Mouse (Mus musculus) neutrophil, adult 5-6 weeks (primary cell): Measurements from ENCODE around the gene Kmt2d. TPM values are rescaled to one million over a fixed set of nuclear protein-coding genes. Genes with fewer than 3 reads are reported as not detected.

Source experiments
- ATAC-seq: fragments of 151-379, 151-347 bp; 2 replicates; pipeline ENCODE4 v1.8.0; 2017; ENCODE audit warnings: mild to moderate bottlenecking, moderate TSS enrichment; ENCODE audit not compliant: insufficient number of reproducible peaks, poor library complexity, low FRiP score, severe bottlenecking; ENCODE audit errors: extremely low read depth
- total RNA-seq: library from RNA; stranded (forward); fragments of 200-1000 nt; gene quantifications from 2 replicates; pipeline ENCODE4 v1.2.3, GENCODE M21; 2017

Kmt2d gene
- total RNA-seq, 1 experiment from 2014 or later = 109 TPM

- ATAC-seq = no peak
Observed at GRCm38 (mm10) chr15:98864951-98865350, 6.1 kb downstream of the Kmt2d start.

- no peak for ATAC-seq
Observed at GRCm38 (mm10) chr15:98863451-98863958, 7.5 kb downstream of the Kmt2d start.

DNA sequence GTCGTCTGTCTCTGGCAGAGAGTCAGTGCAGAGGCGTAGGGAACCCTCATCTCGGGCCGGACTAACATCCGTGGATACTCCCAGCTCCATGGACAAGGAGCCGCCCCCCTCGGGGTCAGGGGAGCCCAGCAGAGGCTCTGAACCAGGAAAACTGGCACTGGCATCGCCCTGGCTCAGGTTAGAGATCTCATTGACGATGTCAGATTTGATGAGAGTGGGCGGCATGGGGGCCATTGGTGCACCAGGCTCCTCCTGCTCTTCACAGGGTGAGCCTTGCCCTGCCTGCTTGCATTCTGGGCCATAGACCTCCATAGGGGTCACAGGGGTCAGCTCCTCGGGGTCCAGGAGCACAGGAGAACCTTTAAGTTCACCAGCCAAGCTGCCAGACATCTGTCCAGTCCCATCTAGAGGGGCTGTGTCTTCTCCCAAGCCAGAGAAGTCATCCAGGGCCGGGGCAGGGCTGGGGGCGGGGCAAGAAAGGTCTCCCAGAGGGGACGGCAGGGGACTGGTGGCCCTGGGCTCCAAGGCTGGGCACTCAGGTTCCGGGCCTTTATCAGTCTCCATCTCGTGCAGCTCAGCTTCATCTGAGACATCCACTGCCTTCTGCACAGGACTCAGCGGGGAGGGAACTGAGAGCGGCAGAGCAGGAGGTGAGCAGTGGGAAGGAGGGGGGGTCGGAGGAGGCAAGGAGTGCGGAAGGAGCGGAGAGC, 9.1 kb downstream of the Kmt2d start:
- ATAC-seq = no peak

GRCm38 (mm10) chr15:98860921-98861320, 10.1 kb downstream of the Kmt2d start:
- no peak for ATAC-seq

DNA sequence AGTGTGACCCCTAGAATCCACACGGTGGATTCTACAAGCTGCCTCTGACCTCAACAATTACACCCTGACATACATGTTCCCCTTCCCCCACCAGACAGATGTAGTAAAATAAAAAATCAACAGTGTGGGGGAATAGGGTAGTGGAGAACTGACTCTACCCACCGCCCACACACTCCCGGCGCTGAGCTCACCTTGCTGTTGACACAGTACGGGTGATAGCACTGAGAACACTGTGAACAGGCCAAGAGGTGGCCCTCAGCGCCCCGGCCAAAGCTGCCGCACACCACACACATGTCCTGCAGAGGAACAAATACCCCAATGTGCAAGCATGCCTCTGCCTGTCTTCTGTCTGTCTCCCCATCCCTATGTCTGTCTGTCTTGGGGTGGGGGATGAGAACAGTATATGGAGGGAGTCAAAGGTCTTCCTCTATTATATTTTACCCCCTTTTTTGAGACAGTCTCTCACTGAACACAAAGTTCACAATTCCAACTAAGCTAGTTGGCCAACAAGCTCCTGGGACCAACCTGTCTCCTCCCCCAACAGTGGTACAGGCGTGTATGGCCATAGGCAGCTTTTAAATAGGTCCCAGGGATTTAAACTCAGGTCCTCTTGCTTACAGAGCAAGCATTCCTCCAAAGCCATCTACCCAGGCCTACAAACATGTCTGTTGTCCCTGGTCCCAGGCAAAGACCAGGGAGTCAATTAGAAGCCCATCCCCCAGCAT, 11.5 kb downstream of the Kmt2d start:
- ATAC-seq = no peak

DNA sequence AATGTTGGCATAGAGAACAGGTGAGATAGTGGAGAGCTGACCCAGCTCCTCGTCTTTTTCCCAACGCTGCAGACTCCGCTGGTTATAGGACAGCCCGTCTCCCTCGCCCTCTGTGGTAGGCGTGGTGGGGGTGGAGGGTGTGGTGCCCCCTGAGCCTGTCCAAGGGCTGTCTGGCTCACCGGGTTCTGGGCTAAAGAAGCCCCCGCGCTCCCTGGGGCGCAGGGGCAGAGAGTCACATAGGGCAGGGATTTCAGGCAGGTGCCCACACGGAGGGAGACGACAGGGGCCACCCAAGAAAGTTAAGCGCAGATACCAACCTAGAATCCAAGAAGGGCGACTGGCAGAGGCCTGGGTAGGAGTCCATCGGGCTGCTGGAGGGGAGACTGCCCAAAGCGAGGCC, 16.8 kb downstream of the Kmt2d start:
- ATAC-seq = no peak

DNA sequence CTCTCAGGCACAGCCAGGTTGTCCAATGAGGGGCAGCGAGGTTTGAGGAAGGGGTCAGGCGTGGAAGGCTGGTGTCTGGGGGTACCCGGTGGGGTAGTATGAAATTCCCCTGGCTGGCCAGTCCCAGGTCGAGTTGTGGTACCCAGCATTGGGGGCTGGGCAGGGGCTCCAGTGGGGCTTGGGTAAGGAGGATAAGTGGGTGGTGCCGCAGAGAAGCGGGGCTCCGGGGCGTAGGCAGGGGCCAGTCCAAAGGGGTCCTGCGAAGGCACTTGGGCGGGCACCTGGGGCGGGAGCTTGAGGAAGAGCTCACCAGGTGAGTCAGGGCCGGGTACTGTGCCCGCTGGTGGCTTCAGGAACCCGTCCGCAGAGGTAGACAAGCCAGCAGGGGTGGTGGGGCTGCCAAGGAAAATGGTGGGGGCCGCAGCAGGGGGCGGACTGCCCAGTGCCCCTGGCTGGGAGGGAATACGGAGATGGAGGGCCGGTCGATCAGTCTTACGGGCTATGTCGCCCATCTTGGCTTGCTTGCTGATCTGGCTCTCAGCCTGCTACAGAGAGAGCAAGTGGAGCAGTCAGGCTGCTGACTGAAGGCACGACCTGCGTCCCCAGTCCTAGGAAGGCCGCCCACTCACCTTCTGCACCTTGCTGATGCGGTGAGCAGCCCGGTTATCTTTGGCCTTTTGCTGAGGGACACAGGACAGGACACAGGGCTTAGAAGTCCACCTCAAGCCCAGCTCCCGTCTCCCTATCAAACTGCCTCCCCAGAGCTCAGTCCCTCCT, 17.7 kb downstream of the Kmt2d start:
- ATAC-seq = no peak

DNA sequence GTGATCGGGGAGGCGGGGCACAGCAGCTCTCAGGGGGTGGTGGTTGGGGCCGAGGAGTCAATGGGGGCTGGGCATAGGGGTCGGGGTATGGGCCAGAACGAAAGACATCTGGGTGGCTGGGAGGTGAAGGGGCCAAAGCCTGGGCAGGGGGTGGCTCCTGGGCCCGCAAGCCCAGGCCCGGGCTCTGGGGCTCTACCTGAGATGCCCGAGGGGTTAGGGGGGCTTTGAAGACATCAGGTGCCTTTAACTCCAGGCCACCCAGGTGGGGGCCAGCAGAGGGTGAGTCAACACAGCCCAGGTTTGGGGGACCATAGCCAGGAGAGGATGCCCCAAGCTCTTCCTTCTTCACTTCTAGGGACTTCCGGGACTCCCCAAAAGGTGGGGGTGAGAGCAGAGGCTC, 18.3 kb downstream of the Kmt2d start:
- ATAC-seq = no peak

DNA sequence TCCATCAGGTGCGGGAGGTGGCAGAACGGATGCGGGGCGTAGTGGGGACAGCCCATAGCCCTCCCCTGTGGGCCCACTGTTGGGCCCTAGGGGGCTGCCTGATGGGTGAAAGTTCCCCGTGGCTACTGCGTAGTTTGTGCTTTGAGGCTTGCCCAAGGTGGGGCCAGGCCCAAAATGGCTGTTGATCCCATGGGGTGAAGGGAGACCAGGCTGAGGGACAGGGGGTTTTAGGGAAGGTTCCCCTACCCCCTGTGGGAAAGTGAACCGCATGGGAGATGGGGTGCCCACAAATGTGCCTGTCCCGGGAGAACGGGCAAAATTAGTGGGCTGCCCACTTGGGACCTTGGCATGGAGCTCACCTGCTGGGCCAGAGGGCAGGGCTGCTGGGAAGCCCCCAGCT, 18.9 kb downstream of the Kmt2d start:
- no peak for ATAC-seq

DNA sequence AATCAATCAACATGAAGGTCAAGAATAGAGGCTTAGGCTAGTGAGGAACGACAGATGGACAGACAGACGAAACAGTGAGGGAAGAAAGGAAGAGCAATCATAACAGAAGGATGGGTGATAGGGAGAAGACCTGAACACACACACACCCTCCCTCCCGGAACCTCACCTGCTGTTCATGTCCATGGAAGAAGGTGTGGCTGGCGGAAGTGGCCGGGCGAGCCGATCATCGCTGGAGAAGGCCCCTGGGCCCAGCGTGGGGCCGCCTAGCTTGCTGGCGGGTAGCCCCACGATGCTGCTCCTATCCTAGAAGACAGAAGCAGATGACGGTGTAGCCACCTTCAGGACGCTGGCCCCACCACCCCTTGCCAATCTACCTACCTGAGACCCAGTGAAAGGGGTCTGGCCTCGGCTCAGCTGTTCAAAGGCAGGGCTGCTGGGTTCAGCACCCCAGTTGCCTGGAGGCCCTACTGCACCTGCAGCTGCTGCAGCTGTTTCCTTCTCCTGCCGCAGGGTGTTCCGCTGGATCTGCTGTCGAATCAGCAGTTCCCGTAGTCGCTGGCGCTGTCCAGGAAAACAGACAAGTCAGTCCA, 19.7 kb downstream of the Kmt2d start:
- no peak for ATAC-seq

GRCm38 (mm10) chr15:98850668-98851067, 20.3 kb downstream of the Kmt2d start:
- no peak for ATAC-seq

GRCm38 (mm10) chr15:98849956-98850600, 20.9 kb downstream of the Kmt2d start:
- no peak for ATAC-seq

GRCm38 (mm10) chr15:98849165-98849564, 21.8 kb downstream of the Kmt2d start:
- ATAC-seq = no peak

GRCm38 (mm10) chr15:98846140-98846539, 24.9 kb downstream of the Kmt2d start:
- ATAC-seq = no peak

DNA sequence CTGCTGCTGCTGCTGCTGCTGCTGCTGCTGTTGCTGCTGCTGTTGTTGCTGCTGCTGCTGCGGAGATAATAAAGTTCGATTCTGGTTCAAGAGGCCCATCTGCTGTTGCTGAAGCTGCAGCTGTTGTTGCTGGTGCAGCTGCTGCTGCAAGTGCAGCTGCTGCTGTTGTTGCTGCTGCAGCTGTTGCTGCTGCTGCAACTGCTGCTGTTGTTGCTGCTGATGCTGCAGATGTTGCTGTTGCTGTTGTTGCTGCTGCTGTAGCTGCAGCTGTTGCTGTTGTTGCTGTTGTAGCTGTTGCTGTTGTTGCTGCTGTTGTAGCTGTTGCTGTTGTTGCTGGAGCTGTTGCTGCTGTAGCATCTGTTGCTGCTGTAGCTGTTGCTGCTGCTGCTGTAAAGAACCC, 25.9 kb downstream of the Kmt2d start:
- ATAC-seq = no peak

DNA sequence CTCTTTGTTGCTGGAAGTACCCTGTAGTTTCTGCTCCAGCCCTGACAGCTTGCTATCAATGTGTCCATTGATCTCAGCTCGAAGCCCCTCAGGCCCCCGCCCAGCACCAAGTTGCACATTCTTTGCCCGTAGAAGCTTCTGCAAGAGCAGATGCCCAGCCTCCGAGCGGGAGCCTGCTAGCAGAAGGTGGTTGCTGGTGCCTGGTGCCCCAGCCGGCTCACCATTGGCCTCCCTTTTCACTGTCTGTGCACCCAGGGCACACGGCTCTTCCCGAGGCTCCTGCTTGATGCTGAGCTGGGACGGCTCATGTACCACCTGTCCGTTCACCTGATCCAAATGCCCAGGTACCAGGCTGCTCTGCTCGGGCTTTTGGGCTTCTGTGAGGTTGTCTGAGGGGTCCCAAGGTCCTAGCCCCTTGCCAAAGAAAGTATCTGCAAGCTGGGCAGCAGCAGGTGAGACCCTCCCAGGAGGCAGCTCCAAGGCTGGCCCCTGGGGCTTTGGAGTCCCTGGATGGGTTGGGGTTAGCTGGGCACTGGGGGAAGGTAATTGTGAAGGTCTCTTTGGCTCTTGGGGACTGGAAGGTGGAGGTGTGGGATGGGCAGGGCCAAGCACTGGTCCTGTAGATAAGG, 27.3 kb downstream of the Kmt2d start:
- ATAC-seq = no peak

DNA sequence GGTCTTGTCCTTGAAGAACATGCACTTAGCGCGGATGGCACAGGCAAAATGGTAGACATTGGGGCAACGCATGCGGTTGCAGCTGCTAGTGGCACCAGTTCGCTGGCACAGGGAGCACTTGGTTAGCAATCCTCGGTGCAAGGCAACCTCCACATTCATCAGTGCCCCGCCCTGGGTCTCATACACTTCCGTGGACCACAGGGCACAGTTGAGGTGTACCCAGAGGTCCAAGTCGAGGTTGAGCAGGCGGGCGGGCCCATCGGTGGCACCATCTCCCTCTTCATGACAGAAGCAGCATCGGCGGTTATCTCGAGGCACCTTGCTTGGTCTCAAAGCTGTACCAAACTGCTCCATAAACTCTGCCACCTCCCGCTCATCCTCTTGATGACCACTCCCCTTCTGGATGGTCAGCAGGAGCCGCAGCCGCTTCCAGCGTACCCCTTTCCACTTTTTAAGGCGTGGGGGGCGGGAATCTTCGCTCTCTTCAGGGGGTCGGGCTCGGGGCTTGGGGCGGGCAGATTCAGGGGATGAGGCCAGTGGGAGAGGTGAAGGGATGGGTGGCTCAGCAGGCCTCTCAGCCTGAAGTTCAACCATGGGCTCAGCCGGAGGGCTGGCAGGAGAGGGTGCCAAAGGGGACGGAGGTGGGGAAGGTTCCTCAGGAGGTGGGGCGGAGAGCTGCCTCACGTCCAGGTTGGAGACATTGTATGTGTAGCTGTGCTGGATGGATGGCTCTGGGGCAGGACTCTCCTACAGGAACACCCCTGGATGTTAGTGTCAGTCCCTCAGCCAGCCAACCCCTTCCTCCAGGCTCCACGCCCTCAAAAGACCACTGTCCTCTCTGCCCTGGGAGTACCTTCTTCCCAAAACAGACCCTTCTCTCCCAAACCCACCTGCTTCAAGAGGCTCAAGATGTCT, 31.1 kb downstream of the Kmt2d start:
- no peak for ATAC-seq
